Mouse (Mus musculus): ENCODE results near the gene Tnfaip1.
"Not testable (repeated sequence)": the region's sequence is repeated elsewhere in the genome, so short reads cannot be mapped to it uniquely, and the experiment has no call there.

Tnfaip1 gene

DNA sequence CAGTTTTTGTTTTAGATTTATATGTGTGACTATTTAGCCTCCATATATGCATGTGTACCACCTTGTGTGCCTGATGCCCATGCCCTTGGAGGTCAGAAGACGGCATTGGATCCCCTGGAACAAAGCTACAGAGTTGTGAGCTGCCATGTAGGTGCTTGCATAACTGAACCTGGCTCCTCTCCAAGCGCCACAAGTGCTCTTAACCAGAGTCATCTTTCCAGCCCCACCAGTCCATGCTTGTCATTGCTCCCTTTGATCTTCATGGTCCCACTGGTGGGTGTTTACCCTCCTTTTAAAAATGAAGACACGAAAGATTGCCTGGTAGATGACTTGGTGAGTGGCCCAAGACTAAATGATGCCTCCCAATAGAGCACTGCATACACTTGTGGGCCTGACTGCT is 4.2 kb upstream of the Tnfaip1 start:
- DNase-seq (ENCODE audit: low read depth in 1 of 2, low spot score in 2 of 2) = no peak

DNA sequence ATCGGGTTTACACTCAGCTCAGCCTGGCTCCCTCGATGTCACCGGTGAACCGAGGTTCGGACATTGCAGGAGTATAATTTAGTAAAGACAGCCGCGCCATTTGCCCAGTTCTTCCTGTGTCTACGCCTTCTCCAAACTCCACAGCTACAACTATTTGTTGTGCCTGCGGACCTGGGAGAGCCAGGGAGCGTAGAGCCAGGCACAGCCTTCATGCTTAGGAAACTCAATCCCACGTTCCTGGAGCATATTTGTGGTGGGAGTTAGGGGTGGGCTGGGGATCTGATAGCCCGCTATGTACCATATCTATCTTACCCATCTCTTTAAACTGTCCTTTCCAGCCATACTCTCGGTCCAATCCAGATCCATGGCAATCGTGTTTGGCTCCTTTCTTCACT is 555 bp upstream of the Tnfaip1 start:
- no peak for DNase-seq (ENCODE audit: low read depth in 1 of 2, low spot score in 2 of 2)

DNA sequence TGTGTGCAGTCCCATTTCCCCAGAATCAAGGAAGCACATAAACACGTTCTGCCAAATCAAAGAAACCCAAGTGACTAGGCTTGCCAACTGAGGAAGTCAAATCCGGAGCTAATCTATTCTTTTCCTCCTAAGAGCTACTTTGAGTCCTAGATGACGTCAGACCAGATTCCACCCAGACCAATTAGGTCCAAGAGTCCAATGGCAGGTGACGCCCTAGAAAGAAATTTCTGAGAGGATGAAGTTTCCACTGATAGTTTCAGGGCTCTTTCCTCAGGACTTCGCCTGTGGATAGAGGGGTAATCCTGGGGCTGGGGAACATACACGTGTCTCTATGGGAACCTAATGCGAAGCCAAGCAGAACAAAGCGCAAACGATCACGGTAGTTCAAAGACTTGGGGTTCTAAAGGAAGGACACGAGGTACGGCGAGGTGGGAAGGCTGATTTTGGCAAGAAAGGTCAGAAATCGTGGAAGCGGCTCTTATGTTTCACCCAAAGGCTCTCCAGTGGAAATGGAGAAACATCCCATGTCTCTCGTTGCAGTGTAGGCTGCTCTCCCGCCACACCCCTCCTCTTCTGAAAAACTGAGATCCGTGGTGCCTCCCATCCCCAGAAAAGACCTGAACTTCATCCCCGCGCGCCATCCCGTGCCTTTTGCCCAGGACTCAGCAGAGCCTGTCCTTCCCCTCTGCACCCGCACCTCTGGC is 604 bp downstream of the Tnfaip1 start:
- DNase-seq (ENCODE audit: low read depth in 1 of 2, low spot score in 2 of 2) = peak in 1 of 2 experiments; percentile 27

DNA sequence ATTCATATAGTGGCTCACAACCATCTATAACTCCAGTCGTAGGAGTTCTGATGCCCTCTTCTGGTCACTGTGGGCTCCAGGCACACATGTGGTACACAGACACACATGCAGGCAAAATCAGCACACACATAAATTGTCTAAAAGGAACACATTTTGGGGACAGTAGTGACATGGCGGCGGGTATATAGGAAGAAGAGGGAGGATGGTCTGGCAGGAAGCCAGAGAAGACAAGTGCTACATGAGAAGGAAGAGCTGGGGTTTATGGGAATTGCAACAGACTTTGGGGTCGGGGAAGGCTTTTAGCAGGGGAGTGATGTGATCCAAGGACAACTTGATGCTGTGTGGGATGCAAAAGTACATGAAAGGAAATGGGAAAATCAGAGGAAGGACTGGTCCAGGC is 1.6 kb downstream of the Tnfaip1 start:
- DNase-seq (ENCODE audit: low read depth in 1 of 2, low spot score in 2 of 2) = no peak

- DNase-seq (ENCODE audit: low read depth in 1 of 2, low spot score in 2 of 2) = not testable (repeated sequence)
These were observed 4.6 kb downstream of the Tnfaip1 start for GRCm38 (mm10) chr11:78531515-78531914.

GRCm38 (mm10) chr11:78531046-78531445 is 5.1 kb downstream of the Tnfaip1 start:
- DNase-seq (ENCODE audit: low read depth in 1 of 2, low spot score in 2 of 2) = no peak

DNA sequence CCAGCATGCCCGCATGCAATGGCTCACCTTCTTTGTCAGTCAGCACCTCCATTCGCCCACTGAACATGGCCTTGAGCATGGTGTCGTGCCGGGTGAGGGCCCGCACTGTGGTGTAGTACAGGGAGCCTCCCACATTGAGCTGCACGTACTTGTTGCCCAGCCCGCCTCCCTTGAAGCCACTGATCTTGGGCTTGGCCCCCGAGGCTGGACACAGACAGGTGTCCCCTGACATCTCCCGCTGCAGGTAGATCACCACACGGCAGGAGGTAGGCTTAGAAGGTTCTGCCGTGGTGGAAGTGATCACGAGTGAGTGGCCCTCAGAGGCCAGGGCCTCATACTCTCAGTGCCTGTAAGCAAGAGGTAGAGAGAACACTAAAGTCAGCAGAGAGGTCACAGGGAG is 6.1 kb downstream of the Tnfaip1 start:
- no peak for DNase-seq (ENCODE audit: low read depth in 1 of 2, low spot score in 2 of 2)

GRCm38 (mm10) chr11:78528714-78529113 is 7.4 kb downstream of the Tnfaip1 start:
- DNase-seq (ENCODE audit: low read depth in 1 of 2, low spot score in 2 of 2) = no peak

GRCm38 (mm10) chr11:78524838-78525237 is 11.3 kb downstream of the Tnfaip1 start:
- no peak for DNase-seq (ENCODE audit: low read depth in 1 of 2, low spot score in 2 of 2)

GRCm38 (mm10) chr11:78523241-78523955 is 12.7 kb downstream of the Tnfaip1 start:
- DNase-seq (ENCODE audit: low read depth in 1 of 2, low spot score in 2 of 2) = no peak

GRCm38 (mm10) chr11:78522481-78522997 is 13.6 kb downstream of the Tnfaip1 start:
- no peak for DNase-seq (ENCODE audit: low read depth in 1 of 2, low spot score in 2 of 2)

- DNase-seq (ENCODE audit: low read depth in 1 of 2, low spot score in 2 of 2) = no peak
These were observed 14.3 kb downstream of the Tnfaip1 start for GRCm38 (mm10) chr11:78521880-78522279.

- DNase-seq (ENCODE audit: low read depth in 1 of 2, low spot score in 2 of 2) = no peak
These were observed 17.2 kb downstream of the Tnfaip1 start for GRCm38 (mm10) chr11:78518931-78519330.

DNA sequence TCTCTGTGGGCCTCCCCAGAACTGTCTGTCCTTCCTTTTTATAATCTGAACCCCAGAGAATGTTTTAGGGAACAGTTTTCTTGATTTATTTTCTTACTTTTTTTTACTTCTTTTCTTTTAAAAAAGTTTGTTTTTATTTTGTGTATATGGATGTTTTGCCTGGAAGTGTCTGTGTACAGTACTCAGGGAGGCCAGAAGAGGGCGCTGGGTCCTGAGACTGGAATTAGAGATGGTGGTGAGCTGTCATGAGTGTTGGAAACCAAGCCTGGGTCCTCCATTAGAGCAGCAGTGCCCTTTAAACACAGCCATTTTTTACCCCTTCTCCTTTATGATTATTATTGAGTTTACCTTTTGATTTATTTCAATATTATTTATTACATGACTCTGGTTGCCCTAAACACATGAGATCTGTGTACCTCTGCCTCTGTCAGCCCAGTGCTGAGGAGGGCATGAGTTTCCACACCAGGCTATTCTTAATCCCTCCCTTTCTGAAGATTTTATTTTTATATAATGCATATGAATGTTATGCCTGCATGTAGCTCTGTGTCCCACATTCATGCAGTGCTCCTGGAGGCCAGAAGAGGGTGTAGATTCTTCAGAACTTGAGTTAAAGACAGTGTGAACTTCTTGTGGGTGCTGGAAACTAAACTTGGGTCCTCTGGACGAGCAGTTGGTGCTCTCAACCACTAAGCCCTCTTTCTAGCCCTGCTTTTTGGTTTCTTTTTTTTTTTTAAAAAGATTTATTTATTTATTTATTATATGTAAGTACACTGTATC is 20.4 kb downstream of the Tnfaip1 start:
- DNase-seq (ENCODE audit: low read depth in 1 of 2, low spot score in 2 of 2) = no peak

DNA sequence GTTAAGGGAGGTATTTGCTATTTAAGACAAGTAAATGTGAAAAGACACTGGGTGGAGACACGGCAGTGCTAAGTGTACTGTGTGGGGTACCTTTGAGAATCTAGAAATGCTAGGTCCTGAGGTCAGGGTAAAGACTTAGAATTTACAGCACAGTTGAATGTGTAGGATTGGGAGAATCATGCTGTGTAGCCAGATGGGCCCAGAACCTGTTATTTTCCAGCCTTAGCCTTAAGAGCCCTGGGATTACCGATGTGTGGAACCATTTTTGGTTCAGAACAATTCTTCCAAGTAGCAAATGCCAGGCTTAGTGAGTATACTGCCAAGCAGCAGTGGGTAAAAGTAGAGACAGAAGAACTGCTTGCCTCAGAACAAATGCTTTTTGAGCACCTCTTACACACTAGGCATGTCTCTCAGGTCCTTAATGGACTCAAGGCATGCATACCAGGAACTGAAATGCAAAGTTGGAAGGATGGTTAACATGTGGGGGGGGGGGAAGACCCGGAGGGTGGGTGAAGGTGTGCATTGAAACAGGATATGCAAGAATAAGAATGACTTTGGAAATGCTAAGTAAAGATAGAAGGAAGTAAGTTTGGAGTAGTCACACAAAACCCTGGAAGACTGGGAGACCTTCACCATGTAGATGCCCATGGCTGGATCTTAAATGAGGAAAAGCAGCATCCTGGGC is 22.9 kb downstream of the Tnfaip1 start:
- no peak for DNase-seq (ENCODE audit: low read depth in 1 of 2, low spot score in 2 of 2)

DNA sequence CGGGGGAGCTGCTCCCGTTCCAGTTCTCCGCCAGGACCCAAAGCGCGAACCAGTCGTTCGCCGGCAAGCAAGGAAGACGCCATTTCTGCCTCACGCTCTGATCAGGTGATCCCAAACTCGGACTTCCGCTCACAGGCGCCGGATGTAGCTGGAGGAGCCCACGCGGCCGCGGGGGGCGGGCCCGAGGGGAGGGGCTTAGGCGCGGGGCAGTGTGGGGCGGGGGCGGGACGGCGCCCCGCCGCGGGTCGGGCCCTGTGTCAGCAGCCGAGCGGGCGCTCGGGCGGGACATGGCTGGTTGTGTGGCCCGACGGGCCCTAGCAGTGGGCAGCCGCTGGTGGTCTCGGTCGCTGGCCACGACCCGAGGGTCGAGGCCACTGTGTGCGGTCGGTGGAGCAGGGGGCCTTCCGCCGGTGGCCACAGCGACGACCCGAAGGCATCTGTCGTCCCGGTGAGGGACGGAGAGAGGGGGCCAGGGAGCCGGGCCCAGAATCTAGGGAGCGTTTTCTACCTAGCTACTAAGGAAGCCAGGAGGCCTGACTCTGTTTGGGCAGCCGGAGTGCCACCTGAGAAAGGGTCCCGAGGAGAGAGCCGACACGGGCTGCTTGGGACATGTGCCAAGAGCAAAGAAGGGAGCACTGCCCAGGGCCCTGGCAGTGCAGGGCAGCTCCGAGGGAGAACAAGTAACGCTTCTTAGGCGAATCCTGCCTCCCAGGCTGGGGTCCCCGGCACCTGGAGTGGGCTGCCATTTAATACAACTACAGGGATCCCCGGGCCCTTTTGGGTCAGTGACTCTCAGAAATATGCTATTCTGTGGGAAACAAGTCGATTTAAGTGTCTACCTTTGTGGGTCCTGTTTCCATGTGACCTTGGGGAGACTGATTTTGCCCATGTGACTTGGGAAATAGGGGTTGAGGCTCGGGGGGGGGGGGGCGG is 23.8 kb downstream of the Tnfaip1 start, which contains the start of the genes Tmem199 and Poldip2:
Gene Tmem199 (minus strand): TSS at position 148 of the 933 bp plus-strand sequence.
Gene Poldip2 (plus strand): TSS at position 169 of the 933 bp plus-strand sequence.
- DNase-seq (ENCODE audit: low read depth in 1 of 2, low spot score in 2 of 2) = peak; percentile 58 to 77

- no peak for DNase-seq (ENCODE audit: low read depth in 1 of 2, low spot score in 2 of 2)
These were observed 27.0 kb downstream of the Tnfaip1 start for GRCm38 (mm10) chr11:78509148-78509547.

DNA sequence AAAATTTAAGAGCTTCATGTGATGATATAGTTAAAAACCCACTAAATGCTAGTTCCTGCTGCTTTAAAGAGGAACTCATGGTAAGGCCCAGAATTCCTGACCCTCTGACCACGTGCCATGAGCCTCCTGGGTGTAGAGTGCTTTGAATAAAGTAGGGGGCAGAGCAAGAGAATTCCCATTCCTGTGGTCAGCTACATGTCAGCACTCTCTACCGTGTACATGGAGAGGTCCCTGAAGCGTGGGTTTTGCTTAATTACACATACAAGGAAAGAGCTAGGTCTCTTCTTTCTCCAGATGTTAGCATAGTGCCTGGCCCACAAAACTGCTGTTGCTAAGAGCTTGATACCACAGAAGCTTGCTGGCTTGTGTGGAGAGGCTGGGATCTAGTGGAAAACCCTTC is 30.7 kb downstream of the Tnfaip1 start:
- no peak for DNase-seq (ENCODE audit: low read depth in 1 of 2, low spot score in 2 of 2)

- no peak for DNase-seq (ENCODE audit: low read depth in 1 of 2, low spot score in 2 of 2)
These were observed 33.1 kb downstream of the Tnfaip1 start, which contains the start of gene Sebox for GRCm38 (mm10) chr11:78502909-78503650. Sebox (plus strand) TSS chr11:78503447.

Measured in monocyte, adult 2 months (primary cell).